Mouse (Mus musculus) liver, embryonic 15.5 days (tissue): ENCODE data around the gene Afap1. TPM values are rescaled to one million over a fixed set of nuclear protein-coding genes. Genes with fewer than 3 reads are reported as not detected.

Experiments used
- ATAC-seq: fragments of 200-750 bp; cut with Nextera tagmentation; 2 replicates; pipeline ENCODE4 v1.8.0; 2017; ENCODE audit warnings: moderate number of reproducible peaks, mild to moderate bottlenecking, moderate library complexity; ENCODE audit not compliant: insufficient read depth
- H3K27ac ChIP-seq: fragments of 300-500 bp; sonication (generic); replicated peaks from 2 replicates; pipeline ENCODE4 v1.5.1; 2015; ENCODE audit warnings: mild to moderate bottlenecking, inconsistent platforms
- H3K27me3 ChIP-seq: fragments of 300-500 bp; sonication (generic); 2 replicates; pipeline ENCODE4 v1.6.1; 2015; ENCODE audit warnings: mild to moderate bottlenecking, inconsistent platforms
- H3K36me3 ChIP-seq: fragments of 300-500 bp; sonication (generic); replicated peaks from 2 replicates; pipeline ENCODE4 v1.6.1; 2015; ENCODE audit warnings: moderate library complexity, mild to moderate bottlenecking, inconsistent platforms
- H3K4me1 ChIP-seq: fragments of 300-500 bp; sonication (generic); replicated peaks from 2 replicates; pipeline ENCODE4 v1.6.1; 2015; ENCODE audit warnings: inconsistent platforms
- H3K4me2 ChIP-seq: fragments of 300-500 bp; sonication (generic); 2 replicates; pipeline ENCODE4 v1.6.1; 2015; ENCODE audit warnings: moderate library complexity, mild to moderate bottlenecking, inconsistent platforms
- H3K4me3 ChIP-seq: fragments of 300-500 bp; sonication (generic); replicated peaks from 2 replicates; pipeline ENCODE4 v1.5.1; 2015; ENCODE audit warnings: mild to moderate bottlenecking, inconsistent platforms
- H3K9ac ChIP-seq: fragments of 300-500 bp; sonication (generic); 2 replicates; pipeline ENCODE4 v1.6.1; 2015; ENCODE audit warnings: moderate library complexity, mild to moderate bottlenecking, inconsistent platforms
- H3K9me3 ChIP-seq: fragments of 300-500 bp; sonication (generic); replicated peaks from 2 replicates; pipeline ENCODE4 v1.6.1; 2016; ENCODE audit warnings: inconsistent platforms
- WGBS: fragments of 180-500 bp; shearing (Covaris S2); methylation state at CpG from one replicate; pipeline ENCODE4 v1.1.7; 2015; ENCODE audit warnings: mixed read lengths; ENCODE audit not compliant: insufficient replicate concordance; 5-methylcytosine and 5-hydroxymethylcytosine counted together
- polyA plus RNA-seq: library from polyadenylated mRNA; unstranded; fragments of >200 nt; fragmentation: Nextera tagmentation; extraction: Ambion mirVana; gene quantifications from 2 replicates; pipeline ENCODE4 v1.2.1, GENCODE M21; 2015

The Afap1 gene
- polyA plus RNA-seq, 1 experiment from 2014 or later: 1.2 TPM

DNA sequence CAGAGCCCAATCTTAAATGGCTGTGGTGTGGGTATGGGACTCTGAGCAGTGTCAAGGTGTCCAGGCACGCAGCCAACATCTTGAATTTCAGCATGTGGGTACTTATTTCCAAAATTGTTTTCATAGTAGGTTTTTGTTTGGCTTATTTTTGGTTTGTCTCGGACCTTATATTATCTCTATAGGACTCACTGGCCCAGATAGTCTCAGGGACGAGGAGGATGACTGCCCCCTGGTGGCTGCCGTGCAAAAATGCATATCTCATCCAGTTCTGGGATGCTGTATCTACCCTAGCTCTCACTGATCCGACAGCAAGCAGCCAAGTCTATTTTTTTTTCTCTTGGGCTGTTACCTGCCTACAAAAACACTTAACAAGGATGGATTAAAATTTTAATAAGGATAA is 82.6 kb downstream of the Afap1 start:
- Histone ChIP-seq H3K4me1 (no peaks in the 10 kb centered on the region), H3K4me2 (no peak overlapping the region), H3K27me3 (no peaks in the 10 kb centered on the region), H3K36me3 (no peaks in the 10 kb centered on the region), H3K9ac (no peak overlapping the region), H3K27ac (no peak overlapping the region), H3K4me3 (no peak overlapping the region), H3K9me3 (no peaks in the 10 kb centered on the region)
- 17% methylated on average over 5 of the region's 5 CpGs for WGBS
- ATAC-seq: no peak

DNA sequence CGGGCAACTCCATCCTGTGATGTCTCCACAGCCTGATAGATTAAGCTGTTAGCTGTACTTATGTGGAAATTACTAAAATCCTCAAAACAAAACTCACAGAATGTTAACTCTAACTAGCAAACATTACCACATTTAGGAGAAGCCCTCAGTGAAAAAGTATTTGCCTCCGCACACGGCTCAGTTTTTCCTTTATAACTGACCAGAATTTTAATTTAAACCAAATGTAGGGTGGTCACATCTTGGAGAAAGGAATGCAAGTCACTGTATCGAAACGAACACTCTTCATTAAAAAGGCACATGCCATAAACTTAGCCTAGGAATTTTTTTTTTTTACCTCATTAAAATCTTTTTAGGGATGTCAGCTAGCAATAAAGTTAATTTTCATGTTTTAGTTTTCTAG is 87.4 kb downstream of the Afap1 start:
- ATAC-seq: no peak

DNA sequence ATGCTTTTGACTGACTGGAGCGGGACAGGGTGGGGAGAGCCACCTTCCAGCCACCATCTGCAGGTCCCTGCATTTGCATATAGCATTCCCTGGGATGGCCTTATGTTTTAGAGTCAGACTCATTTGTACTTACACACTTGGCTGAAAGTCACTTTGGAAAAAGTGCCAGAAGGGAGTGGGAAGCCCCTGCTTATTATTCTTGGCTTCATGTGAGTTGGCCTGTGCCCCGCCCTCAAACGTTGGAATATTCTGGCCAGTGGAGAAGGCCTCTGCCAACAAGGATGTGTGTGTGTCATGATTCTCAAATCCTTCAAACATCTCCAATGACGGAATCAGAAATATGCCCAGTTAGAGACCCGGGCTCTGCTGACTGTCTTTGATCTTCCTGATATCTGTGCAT is 88.2 kb downstream of the Afap1 start:
- H3K9ac ChIP-seq: no peak overlapping the region
- H3K36me3 ChIP-seq: no peaks in the 10 kb centered on the region
- H3K27ac ChIP-seq: no peak overlapping the region
- no peaks in the 10 kb centered on the region for H3K4me1 ChIP-seq
- H3K4me3 ChIP-seq: no peak overlapping the region
- ATAC-seq: no peak
- 71% methylated on average over 5 of the region's 5 CpGs for WGBS
- no peak overlapping the region for H3K4me2 ChIP-seq
- no peaks in the 10 kb centered on the region for H3K9me3 ChIP-seq
- no peaks in the 10 kb centered on the region for H3K27me3 ChIP-seq

More for the DNA sequence above, 87.4 kb downstream of the Afap1 start:
- H3K4me2 ChIP-seq: no peak overlapping the region
- H3K9me3 ChIP-seq: no peaks in the 10 kb centered on the region
- no peaks in the 10 kb centered on the region for H3K4me1 ChIP-seq
- no peaks in the 10 kb centered on the region for H3K36me3 ChIP-seq
- H3K4me3 ChIP-seq: no peak overlapping the region
- H3K27ac ChIP-seq: no peak overlapping the region
- no peak overlapping the region for H3K9ac ChIP-seq
- no peaks in the 10 kb centered on the region for H3K27me3 ChIP-seq
- WGBS: 73% methylated on average over 5 of the region's 5 CpGs

DNA sequence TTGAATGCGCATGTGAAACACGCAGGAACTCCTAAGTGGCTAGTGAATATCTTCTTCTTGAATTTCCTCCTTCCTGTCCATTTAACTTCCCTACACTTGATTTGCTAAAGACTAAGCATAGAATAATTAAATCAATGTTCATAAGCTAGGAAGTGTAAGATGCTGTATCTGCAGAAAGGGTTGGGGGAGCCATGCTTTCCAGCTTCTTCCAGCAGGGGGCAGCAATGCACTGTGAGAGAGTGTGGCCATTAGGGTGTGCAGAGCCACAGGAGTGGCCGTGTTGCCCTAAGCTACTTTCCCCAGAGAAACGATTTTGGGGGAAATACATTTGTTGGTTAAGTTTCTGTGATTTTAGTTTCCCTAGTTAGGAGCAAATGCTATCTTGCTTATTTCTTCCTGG is 88.9 kb downstream of the Afap1 start:
- Histone ChIP-seq H3K4me3 (no peak overlapping the region), H3K9ac (no peak overlapping the region), H3K27me3 (no peaks in the 10 kb centered on the region), H3K4me2 (no peak overlapping the region), H3K4me1 (no peaks in the 10 kb centered on the region), H3K36me3 (no peaks in the 10 kb centered on the region), H3K27ac (no peak overlapping the region), H3K9me3 (no peaks in the 10 kb centered on the region)
- WGBS: 36% methylated on average over 4 of the region's 4 CpGs
- no peak for ATAC-seq

DNA sequence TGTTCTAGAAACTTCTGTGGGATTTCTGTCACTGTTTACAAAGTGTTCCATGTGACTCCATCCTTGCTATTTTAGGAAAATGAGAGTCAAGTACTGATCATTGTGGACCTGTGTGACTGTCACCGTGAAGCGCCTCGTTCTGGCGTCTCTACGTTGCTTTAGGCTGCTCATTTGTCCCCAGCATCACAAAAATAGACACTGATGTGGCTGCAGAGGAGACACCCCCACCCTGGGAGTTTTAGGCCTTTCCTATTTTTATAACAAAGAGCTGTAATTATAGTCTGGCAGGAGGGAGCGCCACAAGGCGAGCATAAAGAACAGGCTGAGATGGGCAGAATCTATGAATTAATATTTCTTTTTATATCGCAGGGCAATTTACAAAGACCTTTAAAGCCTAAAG is 92.5 kb downstream of the Afap1 start:
- WGBS: 66% methylated on average over 8 of the region's 8 CpGs
- Histone ChIP-seq H3K4me1 (no peaks in the 10 kb centered on the region), H3K27ac (no peak overlapping the region)

DNA sequence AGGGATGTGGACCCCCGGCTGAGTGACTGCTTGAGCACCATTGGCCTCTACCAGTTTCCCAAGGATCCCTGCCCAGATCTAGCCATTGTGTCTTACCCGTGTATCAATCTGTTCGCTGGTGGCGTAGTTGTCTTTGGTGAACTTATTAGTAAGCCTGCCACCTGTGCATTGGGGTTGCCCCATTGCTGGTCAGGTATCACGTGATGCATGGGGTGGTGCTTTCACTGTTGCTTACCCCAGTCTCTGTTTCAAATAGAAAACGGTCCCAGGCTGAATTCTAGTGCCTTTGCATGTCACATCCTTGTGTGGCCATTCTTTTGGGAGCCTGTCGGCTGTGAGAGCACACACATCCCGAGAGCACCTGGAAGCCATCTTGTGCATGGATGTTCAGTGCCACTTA is 95.0 kb downstream of the Afap1 start:
- H3K4me1 ChIP-seq: no peaks in the 10 kb centered on the region
- H3K9me3 ChIP-seq: no peaks in the 10 kb centered on the region
- H3K36me3 ChIP-seq: no peaks in the 10 kb centered on the region
- H3K9ac ChIP-seq: no peak overlapping the region
- no peaks in the 10 kb centered on the region for H3K27me3 ChIP-seq
- H3K4me2 ChIP-seq: no peak overlapping the region
- H3K27ac ChIP-seq: no peak overlapping the region
- 62% methylated on average over 8 of the region's 8 CpGs for WGBS
- no peak for ATAC-seq
- H3K4me3 ChIP-seq: no peak overlapping the region

More for the DNA sequence above, 92.5 kb downstream of the Afap1 start:
- ATAC-seq: no peak
- Histone ChIP-seq H3K36me3 (no peaks in the 10 kb centered on the region), H3K9me3 (no peaks in the 10 kb centered on the region), H3K4me2 (no peak overlapping the region), H3K4me3 (no peak overlapping the region), H3K27me3 (no peaks in the 10 kb centered on the region), H3K9ac (no peak overlapping the region)

DNA sequence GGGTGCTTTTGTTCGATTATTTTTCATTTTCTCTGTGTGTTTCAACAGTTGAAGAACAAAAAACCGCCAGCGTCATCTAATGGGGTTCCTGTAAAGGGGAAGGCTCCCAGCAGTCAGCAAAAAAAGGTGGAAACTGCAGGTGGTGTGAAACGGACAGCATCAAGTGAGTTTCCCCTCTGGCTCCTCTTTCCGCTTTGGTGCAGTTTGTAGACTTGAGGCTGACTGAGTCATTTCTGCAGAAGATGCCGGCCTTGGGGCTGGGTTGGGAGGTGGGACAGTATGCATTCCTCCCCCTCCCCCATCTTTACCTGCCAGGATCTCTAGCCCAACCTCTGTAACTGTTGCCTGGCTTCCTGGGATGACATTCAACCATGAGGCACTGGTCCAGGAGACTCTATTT is 96.4 kb downstream of the Afap1 start:
- Histone ChIP-seq H3K9me3 (no peaks in the 10 kb centered on the region), H3K9ac (no peak overlapping the region), H3K27me3 (no peaks in the 10 kb centered on the region), H3K36me3 (no peaks in the 10 kb centered on the region), H3K4me3 (no peak overlapping the region), H3K4me1 (no peaks in the 10 kb centered on the region), H3K4me2 (no peak overlapping the region), H3K27ac (no peak overlapping the region)
- WGBS: 62% methylated on average over 6 of the region's 6 CpGs
- ATAC-seq: no peak

DNA sequence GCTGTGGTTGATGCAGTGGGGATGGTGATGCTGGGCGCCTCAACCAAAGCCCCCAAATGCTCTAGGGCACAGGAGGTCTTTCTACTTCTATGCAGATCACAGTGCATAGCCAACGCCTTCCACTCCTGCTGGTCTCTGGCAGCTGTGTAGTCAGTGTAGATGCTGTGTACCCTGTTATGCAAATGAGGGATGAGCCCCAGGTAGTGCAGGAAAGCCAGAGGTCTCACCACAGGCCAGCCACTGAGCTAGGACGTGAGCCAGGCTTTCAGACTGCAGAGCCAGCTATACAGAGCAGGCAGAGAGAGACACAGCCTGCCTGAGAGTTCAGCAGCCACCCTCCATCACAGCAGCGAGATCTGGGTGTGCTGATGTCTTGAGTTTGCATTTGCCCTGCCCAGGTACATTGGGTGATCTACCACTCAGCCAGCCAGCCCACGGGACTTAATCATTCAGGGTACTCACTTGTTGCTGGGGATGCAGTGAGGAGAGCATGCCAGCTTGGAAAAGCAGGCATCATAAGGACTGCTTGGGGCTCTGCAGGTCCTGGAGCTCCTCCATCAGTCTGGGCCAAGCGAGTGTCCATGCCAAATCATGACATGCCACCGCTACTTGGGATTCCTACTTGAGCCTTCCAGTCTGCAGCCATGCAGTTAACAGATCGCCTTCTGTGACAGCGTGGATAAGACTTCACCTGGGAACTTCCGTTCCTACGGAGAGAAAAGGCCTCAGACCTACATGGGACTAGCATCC is 97.0 kb downstream of the Afap1 start:
- Histone ChIP-seq H3K36me3 (no peaks in the 10 kb centered on the region), H3K4me3 (no peak overlapping the region), H3K27ac (no peak overlapping the region), H3K9me3 (no peaks in the 10 kb centered on the region), H3K27me3 (no peaks in the 10 kb centered on the region), H3K4me1 (no peaks in the 10 kb centered on the region), H3K4me2 (no peak overlapping the region), H3K9ac (no peak overlapping the region)
- WGBS: 63% methylated on average over 11 of the region's 11 CpGs
- no peak for ATAC-seq

DNA sequence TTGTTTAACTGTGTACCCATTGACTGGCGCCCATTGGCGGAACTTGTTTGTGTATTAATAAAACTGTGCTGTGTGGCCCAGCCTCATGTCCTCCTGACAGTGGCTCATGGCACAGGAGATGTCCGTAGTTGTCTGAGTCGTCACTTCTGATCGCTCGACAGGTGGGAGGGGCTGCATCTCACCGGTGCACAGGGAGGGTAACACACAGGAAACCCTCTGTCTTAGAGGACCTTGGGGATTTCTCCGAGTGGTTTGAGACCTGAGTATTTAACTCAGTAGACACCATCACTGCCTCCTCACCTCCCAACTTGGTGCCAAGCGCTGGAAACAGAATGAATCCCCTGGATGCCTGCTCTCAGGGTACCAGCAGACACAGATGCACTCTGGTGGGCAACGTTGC is 110.7 kb downstream of the Afap1 start:
- Histone ChIP-seq H3K4me1 (no peaks in the 10 kb centered on the region), H3K9ac (no peak overlapping the region), H3K27me3 (no peaks in the 10 kb centered on the region), H3K27ac (no peak overlapping the region), H3K4me3 (no peak overlapping the region), H3K36me3 (no peaks in the 10 kb centered on the region), H3K9me3 (no peaks in the 10 kb centered on the region), H3K4me2 (no peak overlapping the region)
- no peak for ATAC-seq
- WGBS: 54% methylated on average over 10 of the region's 10 CpGs

DNA sequence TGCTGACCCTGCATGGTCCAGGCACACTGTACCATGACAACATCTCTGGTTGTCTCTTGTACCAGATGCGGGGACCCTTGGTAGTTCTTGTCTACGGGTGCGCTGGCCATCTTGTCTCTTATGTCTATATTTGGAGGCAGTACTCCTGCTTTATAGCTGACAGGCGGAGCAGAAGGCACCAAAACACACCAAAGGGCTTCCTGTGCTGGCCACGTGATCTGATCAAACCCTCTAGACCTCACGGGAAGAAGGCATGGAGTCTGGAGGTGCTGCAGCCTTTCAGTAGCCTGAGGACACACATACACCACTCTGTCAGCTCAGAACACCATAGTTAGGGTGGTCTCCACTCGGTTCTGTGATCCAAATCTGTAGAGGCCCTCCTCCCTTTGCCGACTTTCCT is 113.0 kb downstream of the Afap1 start:
- no peak overlapping the region for H3K9ac ChIP-seq
- H3K4me1 ChIP-seq: no peaks in the 10 kb centered on the region
- 30% methylated on average over 8 of the region's 8 CpGs for WGBS
- ATAC-seq: no peak
- no peak overlapping the region for H3K27ac ChIP-seq
- H3K36me3 ChIP-seq: no peaks in the 10 kb centered on the region
- no peak overlapping the region for H3K4me2 ChIP-seq
- no peak overlapping the region for H3K4me3 ChIP-seq
- no peaks in the 10 kb centered on the region for H3K9me3 ChIP-seq
- H3K27me3 ChIP-seq: no peaks in the 10 kb centered on the region

DNA sequence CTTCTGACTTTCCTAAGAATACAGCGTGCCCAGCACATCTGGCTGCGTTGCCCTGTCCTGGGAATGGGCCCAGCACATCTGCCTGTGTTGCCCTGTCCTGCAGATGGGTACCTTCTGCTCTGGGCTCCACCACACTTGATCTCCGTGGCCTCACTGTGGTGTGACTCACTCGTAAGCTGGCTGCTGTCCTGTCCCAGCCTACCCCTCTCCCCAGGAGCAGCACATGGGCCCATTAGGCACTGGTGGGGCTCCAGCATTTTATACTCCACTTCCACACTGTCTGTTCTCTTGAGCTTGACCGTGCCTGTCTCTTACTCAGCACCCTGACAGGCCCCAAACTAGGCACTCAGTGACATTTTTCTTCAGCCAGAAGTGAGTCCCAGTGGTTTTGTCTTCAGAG is 113.5 kb downstream of the Afap1 start:
- no peak overlapping the region for H3K27ac ChIP-seq
- H3K4me3 ChIP-seq: no peak overlapping the region
- 46% methylated on average over 5 of the region's 5 CpGs for whole genome bisulfite sequencing
- no peak overlapping the region for H3K4me2 ChIP-seq
- no peak overlapping the region for H3K9ac ChIP-seq
- no peaks in the 10 kb centered on the region for H3K36me3 ChIP-seq
- no peak for ATAC-seq
- H3K4me1 ChIP-seq: no peaks in the 10 kb centered on the region
- no peaks in the 10 kb centered on the region for H3K27me3 ChIP-seq
- H3K9me3 ChIP-seq: no peaks in the 10 kb centered on the region

DNA sequence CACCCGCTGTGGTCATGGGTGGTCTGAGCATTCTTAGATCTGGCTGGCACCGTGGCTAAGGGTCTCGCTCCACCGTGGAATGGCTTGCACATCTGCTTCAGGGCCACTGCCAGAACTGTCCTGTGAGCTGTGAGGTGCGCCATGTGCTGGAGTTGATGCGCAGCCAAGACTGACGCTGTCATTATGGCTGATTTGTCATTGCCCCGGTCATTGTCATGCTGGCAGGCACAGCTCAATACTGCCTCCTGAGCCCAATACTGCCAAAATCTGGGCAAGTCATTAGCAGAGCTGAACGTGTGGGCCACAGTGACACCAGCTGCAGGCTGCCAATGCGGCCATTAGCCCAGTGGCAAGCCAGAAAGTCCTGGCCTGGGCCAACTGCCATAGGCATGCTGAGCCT is 114.5 kb downstream of the Afap1 start:
- H3K27ac ChIP-seq: no peak overlapping the region

More for the DNA sequence above, 114.5 kb downstream of the Afap1 start:
- Histone ChIP-seq H3K27me3 (no peaks in the 10 kb centered on the region), H3K4me2 (no peak overlapping the region), H3K36me3 (no peaks in the 10 kb centered on the region), H3K9ac (no peak overlapping the region), H3K9me3 (no peaks in the 10 kb centered on the region), H3K4me3 (no peak overlapping the region), H3K4me1 (no peaks in the 10 kb centered on the region)
- 68% methylated on average over 10 of the region's 10 CpGs for WGBS
- no peak for ATAC-seq
